In the genomic region with DNA sequence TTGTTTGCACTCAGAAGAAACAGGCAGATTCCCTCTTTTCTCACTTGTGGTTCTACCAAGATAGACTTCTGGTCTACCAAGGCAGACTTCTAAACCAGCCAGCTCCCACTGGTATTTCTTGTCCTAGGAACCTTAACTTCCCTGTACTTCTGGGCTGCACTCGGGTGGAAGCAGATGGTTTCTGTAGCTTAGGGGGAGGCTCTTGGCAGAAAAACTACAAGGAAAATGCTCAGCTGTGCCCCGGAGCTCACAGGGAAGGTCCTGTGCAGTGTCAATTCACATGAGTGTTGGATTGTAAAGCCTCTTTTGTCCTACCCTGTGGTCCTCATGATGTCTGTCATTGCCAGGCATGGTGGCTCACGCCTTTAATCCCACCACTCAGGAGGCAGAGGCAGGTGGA, we compare ENCODE assay signal across 23 mouse cellular contexts.
DNase-seq lines count a peak whose midpoint lies in the region; ATAC-seq and TF ChIP-seq lines count a peak whose summit lies in the region.
"Had no signal": no experiment of that assay in that cellular context is flagged by ENCODE, and none has a peak within 500 bp of the region (broad histone marks: within the 10 kb centered on the region; RNA-seq: fewer than 3 reads in every experiment).

No protein-coding gene starts in this region.

- 0 out of 2 replicates have a peak, but pooled peaks have one; percentile 8 for ATAC-seq in forebrain, embryonic 13.5 days
- no peak for ATAC-seq in forebrain, embryonic 11.5 days (replicated peaks; ENCODE audit: low FRiP score)
- ATAC-seq: CD4-positive, CD25-positive, alpha-beta regulatory T cell, adult 4 months; intestine, embryonic 15.5 days; Patski had no signal

- no peak overlapping the region for H3K4me2 ChIP-seq in forebrain, embryonic 13.5 days
- no peak overlapping the region for H3K4me2 ChIP-seq in forebrain, embryonic 11.5 days (ENCODE audit: low read depth, low read length, severe bottlenecking)
- H3K4me2 ChIP-seq: heart, embryonic 13.5 days; hindbrain, embryonic 14.5 days; intestine, embryonic 15.5 days; limb, embryonic 13.5 days; liver, embryonic 13.5 days; lung, embryonic 15.5 days had no signal

- DNase-seq in forebrain, embryonic 11.5 days (ENCODE audit: low spot score): no peak
- peak in 1 of 2 experiments; percentile 22 for DNase-seq in layer of hippocampus, adult 2 months (ENCODE audit: low spot score in 2 of 2)
- no peak for DNase-seq in layer of hippocampus, postnatal 14 days (ENCODE audit: low spot score in 2 of 2)
- peak; percentile 35 to 64 for DNase-seq in cerebellum, adult 2 months
- no peak for DNase-seq in lung, postnatal 4 days
- DNase-seq: adrenal gland, adult 8-10 months; gastrocnemius, postnatal 10 days; heart, adult 18-20 months; kidney, postnatal 4 days; liver, embryonic 13.5 days; right cerebral cortex, postnatal 4 days had no signal

- no peak overlapping the region for H3K4me3 ChIP-seq in forebrain, embryonic 13.5 days
- no peak overlapping the region for H3K4me3 ChIP-seq in forebrain, embryonic 11.5 days (ENCODE audit: low read depth, low read length)
- no peak overlapping the region for H3K4me3 ChIP-seq in layer of hippocampus, adult 2 months
- no peak overlapping the region for H3K4me3 ChIP-seq in cerebellum, adult 2 months (replicated peaks; ENCODE audit: insufficient read depth, low read depth, low read length)
- no peak overlapping the region for H3K4me3 ChIP-seq in cortical plate, adult 2 months (ENCODE audit: insufficient read depth, low read length)
- H3K4me3 ChIP-seq: heart, embryonic 13.5 days; intestine, embryonic 15.5 days; limb, embryonic 13.5 days; liver, embryonic 13.5 days; lung, embryonic 15.5 days; midbrain, embryonic 10.5 days had no signal

- no peaks in the 10 kb centered on the region for H3K9me3 ChIP-seq in forebrain, embryonic 13.5 days (replicated peaks)
- no peaks in the 10 kb centered on the region for H3K9me3 ChIP-seq in forebrain, embryonic 11.5 days (ENCODE audit: control insufficient read depth, low read length)
- H3K9me3 ChIP-seq: heart, embryonic 13.5 days; intestine, embryonic 15.5 days; limb, embryonic 13.5 days; liver, embryonic 13.5 days; lung, embryonic 15.5 days; midbrain, embryonic 10.5 days had no signal

- no peak overlapping the region for H3K27ac ChIP-seq in forebrain, embryonic 13.5 days
- H3K27ac ChIP-seq in forebrain, embryonic 11.5 days (ENCODE audit: low read depth, low read length): no peak overlapping the region
- peak overlapping the region; percentile 76 for H3K27ac ChIP-seq in layer of hippocampus, adult 2 months
- no peak overlapping the region for H3K27ac ChIP-seq in cerebellum, adult 2 months (ENCODE audit: insufficient read depth, low read length)
- peak overlapping the region; percentile 40; the same call in 1 of the 2 replicates for H3K27ac ChIP-seq in cortical plate, adult 2 months (ENCODE audit: insufficient read depth, low read length)
- H3K27ac ChIP-seq: heart, embryonic 13.5 days; hindbrain, embryonic 14.5 days; intestine, embryonic 15.5 days; limb, embryonic 13.5 days; liver, embryonic 13.5 days; lung, embryonic 15.5 days; macrophage; midbrain, embryonic 10.5 days; stomach, postnatal 0 days had no signal

- H3K9ac ChIP-seq in forebrain, embryonic 13.5 days: no peak overlapping the region
- no peak overlapping the region for H3K9ac ChIP-seq in forebrain, embryonic 11.5 days (ENCODE audit: low read length)
- H3K9ac ChIP-seq: heart, embryonic 13.5 days; hindbrain, embryonic 14.5 days; intestine, embryonic 15.5 days; limb, embryonic 13.5 days; liver, embryonic 13.5 days; lung, embryonic 15.5 days had no signal

- no peaks in the 10 kb centered on the region for H3K36me3 ChIP-seq in forebrain, embryonic 13.5 days (ENCODE audit: poor library complexity, severe bottlenecking)
- H3K36me3 ChIP-seq in forebrain, embryonic 11.5 days (ENCODE audit: control insufficient read depth, insufficient read depth, low read length): no peaks in the 10 kb centered on the region
- H3K36me3 ChIP-seq: heart, embryonic 13.5 days; intestine, embryonic 15.5 days; limb, embryonic 13.5 days; liver, embryonic 13.5 days; lung, embryonic 15.5 days; midbrain, embryonic 10.5 days had no signal

- no peaks in the 10 kb centered on the region for H3K27me3 ChIP-seq in forebrain, embryonic 13.5 days
- no peaks in the 10 kb centered on the region for H3K27me3 ChIP-seq in forebrain, embryonic 11.5 days (ENCODE audit: control insufficient read depth, insufficient read depth, low read length)
- H3K27me3 ChIP-seq in cerebellum, adult 2 months (ENCODE audit: control insufficient read depth, insufficient read depth, low read length): no peaks in the 10 kb centered on the region
- H3K27me3 ChIP-seq: heart, embryonic 13.5 days; intestine, embryonic 15.5 days; limb, embryonic 13.5 days; liver, embryonic 13.5 days; lung, embryonic 15.5 days; Patski had no signal

- peaks cover 13% of the 10 kb centered on the region for H3K4me1 ChIP-seq in forebrain, embryonic 13.5 days
- 0 out of 2 replicates have a peak, but pooled peaks cover 2% of the 10 kb centered on the region for H3K4me1 ChIP-seq in forebrain, embryonic 11.5 days (replicated peaks; ENCODE audit: control insufficient read depth, insufficient read depth, low read length)
- H3K4me1 ChIP-seq in cerebellum, adult 2 months (ENCODE audit: control insufficient read depth, insufficient read depth, low read length): peaks cover 5% of the 10 kb centered on the region; the same call in 1 of the 2 replicates
- H3K4me1 ChIP-seq in cortical plate, adult 2 months (ENCODE audit: control insufficient read depth, insufficient read depth, low read length): peaks cover 7% of the 10 kb centered on the region
- H3K4me1 ChIP-seq: heart, embryonic 13.5 days; intestine, embryonic 15.5 days; limb, embryonic 13.5 days; liver, embryonic 13.5 days; lung, embryonic 15.5 days had no signal

- TF ChIP-seq POLR2A in cerebellum, adult 2 months (IDR thresholded peaks at IDR 0.05; ENCODE audit: borderline replicate concordance, insufficient read depth, low read length): no peak
- no peak for TF ChIP-seq POLR2A in cortical plate, adult 2 months (IDR thresholded peaks at IDR 0.05; ENCODE audit: extremely low read depth, insufficient read depth, low read length)

- TF ChIP-seq CTCF in layer of hippocampus, adult 2 months (conservative IDR thresholded peaks at IDR 0.05): no peak
- no peak for TF ChIP-seq CTCF in cerebellum, adult 2 months (IDR thresholded peaks at IDR 0.05; ENCODE audit: borderline replicate concordance, insufficient read depth, low read depth, low read length)
- no peak for TF ChIP-seq CTCF in cortical plate, adult 2 months (IDR thresholded peaks at IDR 0.05; ENCODE audit: extremely low read depth, insufficient read depth, low read length)

- 83% methylated on average over 3 of the region's 3 CpGs for WGBS in forebrain, embryonic 13.5 days
- 90% methylated on average over 3 of the region's 3 CpGs for WGBS in forebrain, embryonic 11.5 days
- WGBS in cerebellum, adult 2 months: 13% methylated on average over 3 of the region's 3 CpGs

Comparison
In these comparisons a context has a peak if more than half of its experiments do, and no peak if none do; other contexts are left out.
1. H3K27ac ChIP-seq: peak in layer of hippocampus, adult 2 months (single experiment) and cortical plate, adult 2 months (single experiment); none in forebrain, embryonic 13.5 days (single experiment), forebrain, embryonic 11.5 days (single experiment) and cerebellum, adult 2 months (single experiment).
2. DNase-seq: peak in cerebellum, adult 2 months (2 of 2); none in forebrain, embryonic 11.5 days (single experiment), layer of hippocampus, postnatal 14 days (0 of 2) and lung, postnatal 4 days (0 of 2).